Mouse (Mus musculus): ENCODE results near the gene Wfdc8. TPM values are rescaled to one million over a fixed set of nuclear protein-coding genes. Genes with fewer than 3 reads are reported as not detected.

Wfdc8 gene
- total and polyA plus RNA-seq, 3 experiments: not detected

- Histone ChIP-seq H3K4me3 (replicated peaks in 1 of 3; ENCODE audit: low read depth in 2 of 3, low read length in 2 of 3, poor library complexity in 1 of 3) (no peak overlapping the region), H3K4me1 (ENCODE audit: control insufficient read depth in 1 of 2, insufficient read depth in 2 of 2) (peaks cover 0 to 2% of the 10 kb centered on the region in 2 experiments; a peak in 2 of 4 replicates), H3K9me3 (replicated peaks; ENCODE audit: low read length) (no peaks in the 10 kb centered on the region), H3K27me3 (replicated peaks) (peaks cover 70% of the 10 kb centered on the region), H3K79me2 (replicated peaks; ENCODE audit: control insufficient read depth, extremely low read depth, insufficient read depth, poor library complexity, severe bottlenecking) (no peaks in the 10 kb centered on the region), H3K36me3 (replicated peaks in 1 of 2; ENCODE audit: control insufficient read depth in 1 of 2, insufficient read depth in 1 of 2, low read length in 1 of 2) (no peaks in the 10 kb centered on the region), H3K27ac (ENCODE audit: insufficient read depth, low read depth) (no peak overlapping the region), H3K9ac (ENCODE audit: insufficient read depth, low read depth) (no peak overlapping the region), H3K4me2 (ENCODE audit: insufficient read depth, low read depth, poor library complexity, severe bottlenecking) (no peak overlapping the region)
- dilution Hi-C loops (cut with MboI; ENCODE audit: extremely low pct_ligation_motif_present, extremely low pct_unique_long_range_greater_than_20kb, low sequenced_read_pairs) (no loop called here), in situ Hi-C loops (cut with MboI; ENCODE audit: low pct_ligation_motif_present, low pct_unique_long_range_greater_than_20kb, low sequenced_read_pairs) (no loop called here)
- DNase-seq (ENCODE audit: extremely low read depth): no peak
- TF ChIP-seq JUND (conservative IDR thresholded peaks at IDR 0.05; ENCODE audit: low read depth, low read length) (no peak), MEF2A (IDR thresholded peaks at IDR 0.05; ENCODE audit: borderline replicate concordance, low read depth, low read length) (no peak), ELF1 (IDR thresholded peaks at IDR 0.05; ENCODE audit: low read depth, low read length) (no peak), SIN3A (IDR thresholded peaks at IDR 0.05; ENCODE audit: low read length) (no peak), HCFC1 (IDR thresholded peaks at IDR 0.05; ENCODE audit: low read depth, low read length) (no peak), RCOR1 (conservative IDR thresholded peaks at IDR 0.05; ENCODE audit: low read depth, low read length) (no peak), NRF1 (IDR thresholded peaks at IDR 0.05; ENCODE audit: low read depth, low read length) (no peak), E2F4 (IDR thresholded peaks at IDR 0.05; ENCODE audit: insufficient replicate concordance, low read depth, low read length) (no peak), USF2 (conservative IDR thresholded peaks at IDR 0.05; ENCODE audit: low read depth, low read length) (no peak), CHD1 (IDR thresholded peaks at IDR 0.05; ENCODE audit: low read depth, low read length) (no peak), USF1 (IDR thresholded peaks at IDR 0.05; ENCODE audit: low read depth, low read length) (no peak), ZKSCAN1 (IDR thresholded peaks at IDR 0.05; ENCODE audit: borderline replicate concordance, low read depth, low read length) (no peak), KAT2A (IDR thresholded peaks at IDR 0.05; ENCODE audit: insufficient replicate concordance, low read length) (no peak)
Observed at GRCm38 (mm10) chr2:164619050-164619449, 5.6 kb upstream of the Wfdc8 start.

DNA sequence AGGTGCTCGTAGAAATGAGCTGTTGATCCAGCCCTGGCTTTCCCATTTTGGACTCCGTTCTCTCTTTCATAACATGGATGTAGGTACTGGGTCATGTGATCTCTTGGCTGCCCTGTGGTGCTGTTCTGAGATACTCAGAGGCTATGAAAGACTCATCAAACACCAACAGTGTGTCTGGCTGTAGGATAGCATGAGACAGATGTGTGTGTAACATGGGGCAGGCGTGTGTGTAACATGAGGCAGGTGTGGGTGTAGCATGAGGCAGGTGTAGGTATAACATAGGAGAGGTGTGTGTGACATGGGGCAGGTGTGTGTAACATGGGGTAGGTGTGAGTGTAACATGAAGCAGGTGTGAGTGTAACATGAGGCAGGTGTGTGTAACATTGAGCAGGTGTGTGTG lies 2.0 kb upstream of the Wfdc8 start:
- H3K27me3 ChIP-seq (replicated peaks): peaks cover 61% of the 10 kb centered on the region
- H3K27ac ChIP-seq (ENCODE audit: insufficient read depth, low read depth): no peak overlapping the region
- dilution Hi-C loops (cut with MboI; ENCODE audit: extremely low pct_ligation_motif_present, extremely low pct_unique_long_range_greater_than_20kb, low sequenced_read_pairs): no loop called here
- no peak overlapping the region for H3K4me3 ChIP-seq (replicated peaks in 1 of 3; ENCODE audit: low read depth in 2 of 3, low read length in 2 of 3, poor library complexity in 1 of 3)
- H3K9ac ChIP-seq (ENCODE audit: insufficient read depth, low read depth): no peak overlapping the region
- H3K4me1 ChIP-seq (ENCODE audit: control insufficient read depth in 1 of 2, insufficient read depth in 2 of 2): peaks cover 0 to 2% of the 10 kb centered on the region in 2 experiments; a peak in 2 of 4 replicates
- no peak for DNase-seq (ENCODE audit: extremely low read depth)
- in situ Hi-C loops (cut with MboI; ENCODE audit: low pct_ligation_motif_present, low pct_unique_long_range_greater_than_20kb, low sequenced_read_pairs): no loop called here
- TF ChIP-seq MXI1 (IDR thresholded peaks at IDR 0.05; ENCODE audit: low read depth, low read length) (no peak), MAFK (IDR thresholded peaks at IDR 0.05; ENCODE audit: insufficient replicate concordance, low read length) (no peak), RCOR1 (conservative IDR thresholded peaks at IDR 0.05; ENCODE audit: low read depth, low read length) (no peak), USF2 (conservative IDR thresholded peaks at IDR 0.05; ENCODE audit: low read depth, low read length) (no peak), KAT2A (IDR thresholded peaks at IDR 0.05; ENCODE audit: insufficient replicate concordance, low read length) (no peak), SIN3A (IDR thresholded peaks at IDR 0.05; ENCODE audit: low read length) (no peak)
- no peaks in the 10 kb centered on the region for H3K9me3 ChIP-seq (replicated peaks; ENCODE audit: low read length)
- no peaks in the 10 kb centered on the region for H3K36me3 ChIP-seq (replicated peaks in 1 of 2; ENCODE audit: control insufficient read depth in 1 of 2, insufficient read depth in 1 of 2, low read length in 1 of 2)
- H3K4me2 ChIP-seq (ENCODE audit: insufficient read depth, low read depth, poor library complexity, severe bottlenecking): no peak overlapping the region
- H3K79me2 ChIP-seq (replicated peaks; ENCODE audit: control insufficient read depth, extremely low read depth, insufficient read depth, poor library complexity, severe bottlenecking): no peaks in the 10 kb centered on the region

All from CH12.LX (cell line).